Mouse (Mus musculus) stomach, embryonic 16.5 days (tissue): ENCODE results near the gene Aff3. TPM values are rescaled to one million over a fixed set of nuclear protein-coding genes. Genes with fewer than 3 reads are reported as not detected.

Experiments used
- ATAC-seq: fragments of 200-750 bp; cut with Nextera tagmentation; 2 replicates; pipeline ENCODE4 v1.8.0; 2017; ENCODE audit warnings: moderate number of reproducible peaks, moderate TSS enrichment; ENCODE audit not compliant: insufficient read depth, low FRiP score
- H3K27ac ChIP-seq: fragments of 300-500 bp; sonication (generic); 2 replicates; pipeline ENCODE4 v1.5.1; 2014; ENCODE audit warnings: low read length
- H3K27me3 ChIP-seq: fragments of 300-500 bp; sonication (generic); 2 replicates; pipeline ENCODE4 v1.6.1; 2014; ENCODE audit warnings: low read length, control low read depth, mixed read lengths; ENCODE audit not compliant: control insufficient read depth, insufficient read depth
- H3K36me3 ChIP-seq: fragments of 300-500 bp; sonication (generic); 2 replicates; pipeline ENCODE4 v1.6.1; 2014; ENCODE audit warnings: low read length; ENCODE audit not compliant: control insufficient read depth, insufficient read depth
- H3K4me1 ChIP-seq: fragments of 300-500 bp; sonication (generic); 2 replicates; pipeline ENCODE4 v1.6.1; 2014; ENCODE audit warnings: low read length, control low read depth, mixed read lengths; ENCODE audit not compliant: control insufficient read depth, insufficient read depth
- H3K4me2 ChIP-seq: fragments of 300-500 bp; sonication (generic); 2 replicates; pipeline ENCODE4 v1.6.1; 2014; ENCODE audit warnings: low read depth, low read length, mixed read lengths
- H3K4me3 ChIP-seq: fragments of 300-500 bp; sonication (generic); replicated peaks from 2 replicates; pipeline ENCODE4 v1.5.1; 2014; ENCODE audit warnings: mild to moderate bottlenecking, low read length
- H3K9ac ChIP-seq: fragments of 300-500 bp; sonication (generic); 2 replicates; pipeline ENCODE4 v1.6.1; 2014; ENCODE audit warnings: low read length
- H3K9me3 ChIP-seq: fragments of 300-500 bp; sonication (generic); replicated peaks from 2 replicates; pipeline ENCODE4 v1.6.1; 2016; ENCODE audit warnings: low read length, control low read depth; ENCODE audit not compliant: control insufficient read depth
- WGBS: fragments of 180-500 bp; shearing (Covaris S2); extraction: QIAGEN DNeasy Blood & Tissue Kit; methylation state at CpG from one replicate; pipeline ENCODE4 v1.1.7; 2014; 5-methylcytosine and 5-hydroxymethylcytosine counted together
- polyA plus RNA-seq: library from polyadenylated mRNA; unstranded; fragments of >200 nt; fragmentation: Nextera tagmentation; extraction: Ambion mirVana; gene quantifications from 2 replicates; pipeline ENCODE4 v1.2.1, GENCODE M21; 2015

The Aff3 gene
- polyA plus RNA-seq, 1 experiment from 2014 or later, result 3.0 TPM

DNA sequence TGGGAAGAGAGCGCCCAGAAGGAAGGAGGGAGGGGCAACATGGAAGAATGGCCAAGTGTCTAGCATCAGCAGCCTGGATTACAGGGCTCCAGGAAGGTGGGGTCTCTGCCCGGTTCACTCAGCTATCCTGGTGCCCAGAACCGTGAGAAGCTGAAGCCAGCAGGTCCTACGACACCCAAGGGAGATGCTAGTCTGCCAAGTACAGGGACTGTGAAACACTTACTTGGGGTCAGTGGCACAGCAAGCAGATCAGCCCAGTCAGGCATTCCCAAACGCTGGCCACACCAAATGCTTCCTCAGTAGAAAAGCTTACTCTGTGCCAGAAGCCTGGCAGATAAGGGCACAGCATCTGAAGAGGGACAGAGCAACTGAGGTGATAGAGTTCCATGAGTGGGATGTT lies 266.2 kb downstream of the Aff3 start:
- H3K9ac ChIP-seq, result no peak overlapping the region
- H3K4me2 ChIP-seq, result no peak overlapping the region
- H3K27me3 ChIP-seq, result no peaks in the 10 kb centered on the region
- H3K4me1 ChIP-seq, result peaks cover 14% of the 10 kb centered on the region
- no peaks in the 10 kb centered on the region for H3K36me3 ChIP-seq
- no peak overlapping the region for H3K4me3 ChIP-seq
- H3K27ac ChIP-seq, result no peak overlapping the region
- no peaks in the 10 kb centered on the region for H3K9me3 ChIP-seq
- WGBS, result 77% methylated on average over 5 of the region's 5 CpGs
- no peak for ATAC-seq

DNA sequence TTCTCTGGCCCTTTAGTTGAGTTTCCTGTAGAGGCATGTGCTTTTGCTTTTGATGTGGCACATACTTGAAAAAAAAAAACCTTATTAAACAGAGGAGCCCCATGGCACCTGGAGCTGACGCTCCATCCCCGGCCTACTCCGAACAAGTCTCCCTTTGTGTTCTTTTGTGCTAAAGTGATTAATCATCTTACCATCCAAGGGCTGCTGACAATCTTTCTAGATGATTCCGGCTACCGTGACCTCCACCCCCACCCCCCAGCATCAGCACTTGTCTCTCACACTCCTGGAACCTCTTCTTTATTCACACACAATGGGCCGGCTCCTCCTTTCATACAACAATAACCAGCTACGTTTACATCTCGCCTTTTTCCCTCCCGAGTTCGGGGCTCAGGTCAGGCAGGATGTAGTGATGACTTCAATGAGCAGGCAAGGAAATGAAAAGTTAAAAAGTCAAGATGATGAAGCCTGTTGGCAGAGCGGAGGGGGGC lies 269.5 kb downstream of the Aff3 start:
- Histone ChIP-seq H3K9me3 (no peaks in the 10 kb centered on the region), H3K4me3 (no peak overlapping the region), H3K4me1 (peaks cover 15% of the 10 kb centered on the region), H3K4me2 (no peak overlapping the region), H3K27ac (no peak overlapping the region), H3K36me3 (no peaks in the 10 kb centered on the region), H3K27me3 (no peaks in the 10 kb centered on the region), H3K9ac (no peak overlapping the region)
- ATAC-seq, result no peak
- WGBS, result 44% methylated on average over 11 of the region's 11 CpGs

DNA sequence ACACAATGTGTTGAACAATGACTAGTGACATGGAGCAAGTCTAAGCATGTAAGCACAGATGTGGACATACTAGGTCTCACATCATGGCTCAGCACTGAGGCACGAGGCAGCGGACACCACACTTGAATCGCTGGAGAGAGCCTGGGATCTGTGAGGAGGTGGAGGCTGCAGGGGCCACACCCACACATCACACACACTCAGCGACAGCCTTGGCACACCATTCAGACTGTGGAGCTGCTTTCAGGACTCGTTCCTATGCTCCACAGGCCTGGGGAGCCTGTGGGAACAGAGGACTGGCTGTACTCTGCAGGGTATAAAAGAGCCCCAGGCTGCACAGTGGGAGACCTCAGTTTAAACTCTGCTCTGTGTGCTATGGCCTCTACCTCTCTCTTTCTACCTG lies 270.3 kb downstream of the Aff3 start:
- no peak overlapping the region for H3K4me2 ChIP-seq
- H3K27me3 ChIP-seq, result no peaks in the 10 kb centered on the region
- no peaks in the 10 kb centered on the region for H3K36me3 ChIP-seq
- peak; percentile 26; the same call in 1 of the 2 replicates for ATAC-seq
- 36% methylated on average over 5 of the region's 5 CpGs for WGBS
- no peak overlapping the region for H3K4me3 ChIP-seq
- no peaks in the 10 kb centered on the region for H3K9me3 ChIP-seq
- no peak overlapping the region for H3K9ac ChIP-seq
- H3K27ac ChIP-seq, result peak overlapping the region; percentile 62
- peaks cover 15% of the 10 kb centered on the region for H3K4me1 ChIP-seq

DNA sequence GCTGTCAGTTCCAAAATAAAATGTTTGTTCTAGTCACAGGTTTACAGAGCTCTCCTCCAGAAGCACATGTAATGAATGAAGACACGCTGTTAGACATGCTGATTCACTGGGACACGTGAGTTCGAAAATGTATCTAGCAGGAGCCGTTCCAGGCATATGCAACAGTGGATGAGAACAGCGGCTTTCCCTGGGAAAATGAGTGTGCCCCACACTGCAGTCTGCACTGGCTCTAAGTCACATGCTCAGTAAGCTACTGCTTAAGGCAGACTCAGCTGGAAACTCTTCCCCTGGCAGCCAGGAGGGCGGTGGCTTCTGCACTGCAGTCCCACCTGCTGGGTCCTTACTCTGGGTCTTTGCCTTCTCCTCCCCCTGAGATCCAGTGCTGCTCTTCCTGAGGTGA lies 271.2 kb downstream of the Aff3 start:
- Histone ChIP-seq H3K4me1 (peaks cover 17% of the 10 kb centered on the region), H3K9me3 (no peaks in the 10 kb centered on the region), H3K27ac (peak overlapping the region; percentile 42), H3K36me3 (no peaks in the 10 kb centered on the region), H3K4me2 (no peak overlapping the region), H3K27me3 (no peaks in the 10 kb centered on the region), H3K9ac (no peak overlapping the region), H3K4me3 (no peak overlapping the region)
- 42% methylated on average over 6 of the region's 6 CpGs for WGBS
- no peak for ATAC-seq

DNA sequence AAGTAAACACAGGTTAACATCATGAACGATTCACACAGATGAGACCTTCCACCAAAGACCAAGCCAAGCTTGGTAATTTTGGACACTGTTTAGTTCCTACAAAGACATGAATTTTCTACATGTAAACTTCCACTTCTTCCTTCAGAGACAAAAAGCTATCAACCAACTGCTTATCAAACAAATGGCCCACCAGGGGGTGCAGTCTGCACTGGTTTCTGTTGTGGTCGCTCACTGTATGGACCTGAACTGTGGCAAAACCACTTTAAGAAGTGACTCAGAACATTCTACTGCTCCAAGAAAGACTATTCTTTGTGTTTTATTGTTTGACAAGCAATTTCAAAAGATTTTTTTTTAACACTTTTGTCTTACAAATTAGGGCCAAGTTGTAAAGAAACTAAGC lies 271.8 kb downstream of the Aff3 start:
- Histone ChIP-seq H3K36me3 (no peaks in the 10 kb centered on the region), H3K27me3 (no peaks in the 10 kb centered on the region), H3K9me3 (no peaks in the 10 kb centered on the region), H3K9ac (no peak overlapping the region), H3K4me2 (no peak overlapping the region), H3K4me1 (peaks cover 20% of the 10 kb centered on the region), H3K27ac (no peak overlapping the region), H3K4me3 (no peak overlapping the region)
- ATAC-seq, result peak; percentile 55; the same call in 1 of the 2 replicates
- 24% methylated on average over 2 of the region's 2 CpGs for WGBS

DNA sequence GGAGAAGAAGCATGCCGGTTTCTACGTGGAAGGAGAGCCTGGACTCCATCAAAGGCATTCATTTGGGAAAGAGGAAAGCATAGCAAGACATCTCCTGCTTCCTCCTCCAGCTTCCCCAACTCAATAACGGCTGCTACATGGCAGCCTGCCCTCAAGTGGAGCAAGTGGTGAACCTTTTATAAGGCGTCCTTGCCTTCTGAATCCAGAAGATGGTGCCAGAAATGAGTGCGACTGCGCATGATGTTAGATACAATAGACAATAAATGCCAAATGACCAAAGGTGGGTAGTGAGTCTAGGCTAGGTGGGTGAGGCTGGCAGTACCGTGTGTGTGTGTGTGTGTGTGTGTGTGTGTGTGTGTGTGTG lies 273.9 kb downstream of the Aff3 start:
- Histone ChIP-seq H3K4me1 (peaks cover 20% of the 10 kb centered on the region), H3K9me3 (no peaks in the 10 kb centered on the region), H3K4me3 (no peak overlapping the region), H3K9ac (no peak overlapping the region), H3K36me3 (no peaks in the 10 kb centered on the region), H3K4me2 (no peak overlapping the region), H3K27me3 (no peaks in the 10 kb centered on the region), H3K27ac (no peak overlapping the region)
- WGBS, result 67% methylated on average over 7 of the region's 7 CpGs
- no peak for ATAC-seq

DNA sequence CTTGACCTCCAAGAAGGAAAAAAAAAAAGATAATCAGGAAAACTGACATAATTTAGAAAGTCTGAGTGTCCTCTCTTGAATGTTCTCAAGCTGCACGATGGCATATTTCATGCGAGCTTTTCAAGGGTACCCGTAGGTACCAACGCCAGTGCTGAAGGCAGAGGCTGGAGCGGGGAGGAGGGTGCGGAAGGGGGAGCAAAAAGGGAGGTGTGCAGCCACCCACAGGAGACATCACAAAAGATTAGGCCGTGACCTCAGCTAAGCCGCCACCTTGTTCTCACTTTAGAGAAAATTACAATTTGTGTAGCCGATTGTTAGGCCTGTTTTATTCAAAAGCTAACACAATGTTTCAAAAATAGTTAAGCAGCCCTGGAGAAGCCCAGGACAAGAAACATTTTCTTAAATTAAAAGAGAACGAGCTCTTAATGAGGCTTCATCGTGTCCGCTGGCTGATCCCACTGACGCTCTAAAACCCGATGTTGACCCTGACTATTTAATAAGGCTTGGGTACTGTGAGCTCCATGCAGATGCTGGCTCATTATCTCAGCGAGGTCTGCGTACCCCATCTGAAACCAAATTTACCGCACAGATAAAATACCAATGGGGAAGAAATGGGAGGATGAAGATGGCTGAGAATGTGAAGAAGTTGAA lies 274.4 kb downstream of the Aff3 start:
- 89% methylated on average over 17 of the region's 17 CpGs for WGBS
- Histone ChIP-seq H3K4me2 (no peak overlapping the region), H3K4me3 (no peak overlapping the region), H3K4me1 (peaks cover 20% of the 10 kb centered on the region), H3K27ac (no peak overlapping the region), H3K36me3 (no peaks in the 10 kb centered on the region), H3K9ac (no peak overlapping the region), H3K27me3 (no peaks in the 10 kb centered on the region), H3K9me3 (no peaks in the 10 kb centered on the region)
- ATAC-seq, result no peak

DNA sequence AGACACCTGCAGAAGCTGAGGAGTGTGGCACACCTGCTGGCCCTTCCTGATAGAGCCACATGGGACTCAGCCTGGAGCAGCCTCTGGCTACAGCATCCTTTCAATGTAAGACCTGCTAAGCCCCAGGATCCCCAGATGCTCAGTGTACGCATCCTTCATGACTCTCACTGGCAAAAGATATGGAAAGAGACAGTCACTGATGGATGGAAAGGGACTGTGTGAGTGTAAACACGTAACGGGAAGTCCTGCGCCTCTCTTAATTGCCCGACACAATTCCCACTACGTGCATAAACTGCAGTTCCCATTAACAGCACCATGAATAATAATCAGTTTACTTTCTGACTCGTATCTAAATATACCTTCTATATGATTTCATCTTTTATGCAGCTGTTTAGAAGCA lies 275.2 kb downstream of the Aff3 start:
- no peak overlapping the region for H3K4me2 ChIP-seq
- H3K4me1 ChIP-seq, result peaks cover 15% of the 10 kb centered on the region
- no peak overlapping the region for H3K4me3 ChIP-seq
- no peaks in the 10 kb centered on the region for H3K36me3 ChIP-seq
- no peaks in the 10 kb centered on the region for H3K27me3 ChIP-seq
- H3K9ac ChIP-seq, result no peak overlapping the region
- 65% methylated on average over 7 of the region's 7 CpGs for WGBS
- no peak overlapping the region for H3K27ac ChIP-seq
- ATAC-seq, result no peak
- no peaks in the 10 kb centered on the region for H3K9me3 ChIP-seq

DNA sequence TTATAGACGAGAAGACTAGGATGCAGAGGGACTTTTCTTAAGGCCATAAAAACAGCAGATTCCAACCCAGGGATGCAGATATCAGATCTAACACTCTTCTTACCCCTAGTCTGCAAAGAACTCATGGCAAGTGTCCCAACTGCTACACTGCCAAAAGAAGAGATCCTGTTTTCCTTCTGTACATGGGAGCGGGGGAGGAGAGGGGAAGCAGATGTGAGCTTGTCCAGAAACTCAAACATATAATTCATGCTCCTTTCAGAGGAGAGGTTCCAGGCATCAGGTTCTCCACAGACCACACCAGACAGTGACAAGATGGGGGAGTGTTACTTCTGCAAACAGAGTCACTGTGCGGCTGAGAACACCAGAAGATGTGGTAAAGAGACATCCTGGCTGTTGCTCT lies 276.3 kb downstream of the Aff3 start:
- no peak; the same call in 1 of the 2 replicates for ATAC-seq
- WGBS, result 49% methylated on average over 3 of the region's 3 CpGs
- peaks cover 7% of the 10 kb centered on the region for H3K4me1 ChIP-seq
- H3K27me3 ChIP-seq, result no peaks in the 10 kb centered on the region
- no peak overlapping the region for H3K4me3 ChIP-seq
- H3K36me3 ChIP-seq, result no peaks in the 10 kb centered on the region
- H3K9ac ChIP-seq, result no peak overlapping the region
- H3K9me3 ChIP-seq, result no peaks in the 10 kb centered on the region
- no peak overlapping the region for H3K4me2 ChIP-seq
- H3K27ac ChIP-seq, result no peak overlapping the region
